Comparison of ENCODE assay signal across 26 mouse cellular contexts in genomic region chr14:33765767-33766166, GRCm38 (mm10).
"Had no signal": no experiment of that assay in that cellular context is flagged by ENCODE, and none has a peak within 500 bp of the region (broad histone marks: within the 10 kb centered on the region; RNA-seq: fewer than 3 reads in every experiment).

No protein-coding gene starts in this region.

- ATAC-seq: forebrain, embryonic 16.5 days; hindbrain, embryonic 16.5 days; inflammation-experienced regulatory T-cells, adult 6 months; intestine, embryonic 15.5 days; intestine, postnatal 0 days had no signal

- H3K36me3 ChIP-seq: heart, embryonic 13.5 days; heart, embryonic 15.5 days; hindbrain, embryonic 10.5 days; hindbrain, embryonic 12.5 days; intestine, embryonic 15.5 days; limb, embryonic 10.5 days; limb, embryonic 12.5 days had no signal

- H3K4me3 ChIP-seq: gastrocnemius, adult 2 months; heart, adult 2 months; heart, embryonic 13.5 days; heart, embryonic 15.5 days; hindbrain, embryonic 10.5 days; hindbrain, embryonic 12.5 days; intestine, embryonic 15.5 days; layer of hippocampus, adult 2 months; left cerebral cortex, adult 2 months; limb, embryonic 10.5 days; limb, embryonic 12.5 days had no signal

- DNase-seq: gastrocnemius, adult 2 months; gastrocnemius, postnatal 10 days; gastrocnemius, postnatal 25 days; heart, adult 2 months; heart, postnatal 14 days; heart, postnatal 4 days; kidney, adult 18-20 months; kidney, adult 8-10 months; kidney, postnatal 10 days; kidney, postnatal 25 days; kidney, postnatal 4 days had no signal

- H3K9ac ChIP-seq: heart, embryonic 13.5 days; heart, embryonic 15.5 days; hindbrain, embryonic 12.5 days; hindbrain, embryonic 14.5 days; intestine, embryonic 15.5 days; limb, embryonic 12.5 days had no signal

- H3K4me1 ChIP-seq: heart, embryonic 13.5 days; heart, embryonic 15.5 days; hindbrain, embryonic 12.5 days; intestine, embryonic 15.5 days had no signal

- H3K9me3 ChIP-seq: heart, embryonic 13.5 days; heart, embryonic 15.5 days; hindbrain, embryonic 10.5 days; hindbrain, embryonic 12.5 days; intestine, embryonic 15.5 days; limb, embryonic 10.5 days; limb, embryonic 12.5 days had no signal

- H3K27me3 ChIP-seq: heart, embryonic 15.5 days; hindbrain, embryonic 12.5 days; intestine, embryonic 15.5 days; limb, embryonic 12.5 days had no signal

- H3K4me2 ChIP-seq: heart, embryonic 11.5 days; heart, embryonic 13.5 days; heart, embryonic 15.5 days; hindbrain, embryonic 12.5 days; hindbrain, embryonic 14.5 days; intestine, embryonic 15.5 days; limb, embryonic 12.5 days had no signal

- H3K27ac ChIP-seq: gastrocnemius, adult 2 months; heart, adult 2 months; heart, embryonic 13.5 days; heart, embryonic 15.5 days; hindbrain, embryonic 10.5 days; hindbrain, embryonic 12.5 days; hindbrain, embryonic 14.5 days; intestine, embryonic 15.5 days; layer of hippocampus, adult 2 months; left cerebral cortex, adult 2 months; limb, embryonic 10.5 days; limb, embryonic 12.5 days had no signal
